Mouse (Mus musculus): ENCODE data around the gene Tnp2.
"Not testable (repeated sequence)": the region's sequence is repeated elsewhere in the genome, so short reads cannot be mapped to it uniquely, and the experiment has no call there.

The Tnp2 gene

DNA sequence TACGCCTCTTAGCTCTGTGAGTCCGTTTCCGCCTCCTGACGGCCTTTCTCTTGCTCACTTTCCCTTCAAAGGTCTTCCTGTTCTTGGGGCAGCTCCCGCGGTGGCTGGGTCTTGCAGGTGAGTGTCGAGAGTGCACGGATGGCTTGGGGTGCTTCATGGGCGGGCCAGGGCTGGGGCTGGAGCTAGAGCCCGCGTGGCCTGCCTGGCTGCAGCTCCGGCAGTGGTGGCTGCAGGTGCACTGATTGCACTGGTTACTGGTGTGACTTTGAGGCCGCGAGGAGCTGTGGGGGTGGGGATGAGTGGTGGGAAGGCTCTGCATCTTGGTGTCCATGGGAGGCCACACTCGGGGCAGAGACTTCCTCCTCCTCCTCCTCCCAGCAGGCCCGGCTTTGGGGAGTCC, at the start of gene Tnp2:
Gene Tnp2 (minus strand): TSS at position 390 of the 400 bp plus-strand sequence.
- no peak for DNase-seq (ENCODE audit: low spot score in 2 of 2)

DNA sequence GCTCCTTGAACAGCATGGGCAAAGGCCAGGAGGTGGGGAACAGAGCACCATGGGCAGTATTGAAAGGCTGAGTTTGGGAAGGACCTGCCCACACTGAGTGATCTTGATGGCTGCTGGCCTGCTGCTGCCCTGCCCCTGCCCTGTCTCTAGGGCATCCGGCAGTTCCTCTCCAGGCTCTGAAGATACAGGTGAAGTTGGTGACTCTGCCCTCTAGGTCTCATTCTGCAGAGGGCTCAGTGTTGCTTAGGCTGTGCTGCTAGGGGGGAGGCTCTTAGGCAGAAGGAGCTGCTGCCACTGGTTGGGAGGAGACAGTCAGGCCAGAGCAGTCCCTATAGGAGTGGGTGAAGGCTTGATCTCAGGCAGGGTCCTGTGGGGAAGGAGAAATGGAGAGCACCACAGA, 49.4 kb upstream of the Tnp2 start:
- DNase-seq (ENCODE audit: low spot score in 2 of 2), result no peak

DNA sequence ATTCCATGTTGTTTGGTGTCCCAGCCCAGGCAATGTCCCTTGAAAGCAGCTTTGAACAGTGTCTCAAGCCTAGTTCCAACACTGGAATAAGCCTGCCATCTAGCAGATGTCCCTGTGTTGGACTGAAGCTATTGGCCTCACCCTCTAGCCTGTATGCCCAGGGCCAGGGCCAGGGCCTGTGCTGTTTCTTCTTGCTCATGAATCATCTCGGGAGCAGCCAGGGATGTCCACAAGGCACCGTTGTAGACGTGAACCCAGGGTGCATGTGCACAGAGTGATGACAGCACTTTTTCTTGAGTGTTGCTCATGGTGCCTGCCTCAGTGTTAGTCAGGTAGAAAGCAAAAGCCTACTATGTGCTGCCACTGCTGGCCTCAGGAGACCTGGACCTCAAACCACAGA, 48.8 kb upstream of the Tnp2 start:
- no peak for DNase-seq (ENCODE audit: low spot score in 2 of 2)

DNA sequence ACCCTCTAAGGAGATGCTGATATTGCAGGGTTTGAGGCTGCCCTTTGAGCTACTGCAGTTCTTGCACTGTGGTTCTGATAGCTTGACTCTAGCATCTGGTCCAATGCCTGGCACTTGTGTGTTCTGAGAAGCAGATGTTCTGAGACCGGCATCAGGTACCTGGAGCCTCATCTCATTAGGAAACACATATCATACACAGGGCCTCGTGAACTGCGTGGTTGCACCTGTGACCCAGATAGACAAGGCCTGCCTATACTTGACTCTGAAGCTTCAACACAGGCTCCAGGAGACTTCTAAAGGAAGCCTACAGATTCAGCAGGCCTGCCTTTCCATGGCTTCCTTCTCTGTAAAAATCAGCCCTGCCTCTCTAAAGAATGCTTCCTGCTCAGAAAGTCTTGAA, 47.9 kb upstream of the Tnp2 start:
- DNase-seq (ENCODE audit: low spot score in 2 of 2), result no peak

DNA sequence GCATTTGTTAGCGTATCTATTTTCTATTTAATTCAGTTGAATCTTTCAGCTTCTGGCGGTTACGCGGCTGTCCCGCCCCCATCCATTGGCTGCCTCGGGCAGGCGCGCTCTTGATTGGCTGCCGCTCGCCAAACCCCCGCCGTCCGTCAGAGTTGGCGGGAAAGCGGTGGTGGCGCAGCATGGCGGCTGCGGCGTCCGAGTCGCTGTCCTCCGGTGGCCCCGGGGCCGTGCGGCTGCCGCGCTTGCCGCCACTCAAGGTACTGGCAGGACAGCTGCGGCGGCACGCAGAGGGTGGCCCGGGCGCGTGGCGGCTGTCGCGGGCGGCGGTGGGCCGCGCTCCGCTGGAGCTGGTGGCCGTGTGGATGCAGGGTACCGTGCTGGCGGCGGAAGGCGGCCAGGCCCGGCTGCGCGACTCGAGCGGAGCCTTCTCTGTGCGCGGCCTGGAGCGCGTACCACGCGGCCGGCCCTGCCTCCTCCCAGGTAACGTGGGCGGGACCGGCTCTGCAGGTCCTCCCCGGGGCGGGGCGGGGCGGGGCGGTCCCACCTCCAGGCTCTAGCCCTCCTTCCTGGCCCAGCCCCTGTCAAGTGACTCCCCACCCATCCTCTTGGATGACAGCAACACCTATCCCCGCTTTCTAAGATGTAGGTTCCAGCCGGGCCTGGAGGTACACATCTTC, 46.6 kb upstream of the Tnp2 start, which contains the start of gene Rmi2:
Gene Rmi2 (plus strand): TSS at position 149 of the 677 bp plus-strand sequence.
- DNase-seq (ENCODE audit: low spot score in 2 of 2), result peak; percentile 73 to 80

DNA sequence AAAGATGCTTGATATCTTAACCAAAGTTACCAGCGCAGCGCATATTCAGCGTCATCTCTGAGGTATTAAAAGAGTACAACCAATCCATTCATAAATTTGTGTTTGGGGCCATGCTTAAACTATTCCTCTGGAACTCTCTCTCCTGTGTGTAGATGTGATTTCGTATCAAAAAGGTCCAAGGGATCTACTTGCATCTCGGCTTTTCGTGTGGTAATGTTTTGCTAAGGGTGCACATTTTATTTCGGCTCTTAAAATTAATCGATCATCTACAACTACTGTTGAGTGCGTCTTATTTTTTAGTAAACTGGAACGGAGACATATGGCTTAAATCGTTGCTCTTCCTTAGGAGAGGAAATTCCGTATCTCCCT, 46.1 kb upstream of the Tnp2 start:
- no peak for DNase-seq (ENCODE audit: low spot score in 2 of 2)

DNA sequence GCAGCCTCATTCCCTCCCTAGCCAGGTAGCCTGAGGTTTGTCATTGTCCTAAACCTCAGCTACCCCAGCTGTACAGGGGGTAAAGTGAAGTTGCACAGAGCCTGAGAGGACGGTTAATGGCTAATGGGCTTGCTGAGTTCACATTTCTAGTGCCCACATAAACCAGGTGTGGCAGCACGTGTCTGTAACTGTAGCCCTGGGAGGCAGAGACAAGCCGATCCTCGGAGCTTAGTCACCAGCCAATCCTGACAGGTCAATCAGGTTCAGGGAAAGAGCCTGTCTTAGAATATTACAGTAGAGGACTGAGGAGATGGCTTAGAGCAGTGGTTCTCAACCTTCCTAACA, 40.0 kb upstream of the Tnp2 start:
- DNase-seq (ENCODE audit: low spot score in 2 of 2), result no peak

DNA sequence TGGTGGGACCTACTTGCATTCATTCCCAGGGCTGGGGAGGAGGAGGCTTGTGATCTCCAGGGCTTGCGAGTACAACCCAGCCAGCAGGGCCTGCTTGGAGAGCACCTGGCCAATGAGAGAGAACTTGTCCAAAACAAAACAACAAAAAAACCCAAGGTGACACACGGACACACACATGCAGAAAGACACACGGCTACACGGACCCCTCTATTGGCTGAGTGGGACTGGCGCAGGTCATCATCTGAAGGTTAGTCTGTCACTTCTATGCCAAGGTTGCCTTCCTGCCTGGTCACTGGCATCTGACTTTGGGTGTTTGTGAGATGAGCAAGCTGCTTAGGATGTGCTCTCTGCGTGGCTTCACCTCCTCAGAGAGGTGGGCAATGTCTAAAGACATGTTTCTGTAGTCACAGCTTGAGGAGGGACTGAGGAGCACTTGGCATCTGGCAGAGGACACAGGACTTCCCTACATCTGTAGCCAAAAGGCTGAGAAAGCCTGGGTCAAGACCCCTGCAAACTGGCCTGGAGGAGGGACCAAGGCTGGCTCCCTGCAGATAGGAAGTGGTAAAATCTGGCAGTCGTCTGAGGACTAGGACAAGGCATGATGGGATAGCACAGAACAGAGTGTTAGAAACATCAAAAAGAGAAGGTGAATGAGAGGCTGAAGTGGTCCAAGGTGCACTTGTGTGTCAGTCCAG, 39.5 kb upstream of the Tnp2 start:
- no peak for DNase-seq (ENCODE audit: low spot score in 2 of 2)

DNA sequence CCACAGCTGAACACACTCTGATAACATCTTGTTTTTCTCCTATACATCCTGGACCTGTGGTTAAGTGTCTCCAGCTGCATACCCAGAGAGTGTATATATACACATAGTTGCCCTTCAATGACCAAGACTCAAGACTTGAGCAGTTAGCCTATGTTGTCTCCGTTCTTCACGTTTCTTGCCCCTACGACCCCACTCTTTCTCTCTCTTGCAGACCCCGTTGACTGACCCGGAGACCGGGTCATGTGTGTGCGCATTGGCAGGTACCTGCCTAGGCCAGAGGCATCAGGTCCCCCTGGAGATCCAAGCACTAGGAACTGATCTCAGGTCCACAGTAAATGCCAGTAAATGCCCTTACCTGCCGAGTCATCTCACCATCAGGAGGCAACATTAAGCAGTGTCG, 38.8 kb upstream of the Tnp2 start:
- DNase-seq (ENCODE audit: low spot score in 2 of 2), result no peak

DNA sequence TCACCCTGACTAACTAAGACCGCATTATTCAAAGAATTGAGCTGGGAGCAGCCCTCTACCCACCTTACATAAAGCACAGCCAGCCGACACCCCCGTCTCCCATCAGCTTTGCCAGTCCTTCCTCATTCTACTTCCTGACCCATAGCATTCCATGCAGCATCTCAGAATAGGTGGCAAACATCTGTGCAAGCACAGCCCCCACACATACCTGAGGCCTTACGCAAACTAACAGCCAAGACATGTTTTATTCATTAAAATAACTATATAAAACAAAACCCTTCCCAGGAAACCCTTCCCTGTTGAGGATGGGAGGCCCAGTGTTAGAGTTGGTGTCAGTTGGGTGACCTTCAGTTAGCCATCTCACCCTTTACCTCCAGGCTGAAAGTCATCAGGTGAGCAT, 37.4 kb upstream of the Tnp2 start:
- no peak for DNase-seq (ENCODE audit: low spot score in 2 of 2)

DNA sequence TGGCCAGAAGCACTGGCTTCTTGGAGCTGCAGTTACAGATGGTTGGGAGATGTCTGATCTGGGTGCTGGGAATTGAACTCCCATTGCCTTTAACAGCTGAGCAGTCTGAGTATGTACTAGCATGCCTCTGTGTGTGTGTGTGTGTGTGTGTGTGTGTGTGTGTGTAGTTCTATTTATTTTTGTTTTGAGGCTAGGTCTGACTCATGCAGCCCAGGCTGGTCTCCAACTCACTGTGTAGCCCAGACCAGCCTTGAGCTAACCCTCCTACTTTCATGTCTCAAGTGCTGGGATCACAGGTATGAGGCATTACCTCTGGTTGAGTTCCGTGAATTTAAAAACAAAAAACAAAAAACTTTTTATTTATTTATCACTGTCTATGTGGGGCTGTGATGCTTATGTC, 36.1 kb upstream of the Tnp2 start:
- no peak for DNase-seq (ENCODE audit: low spot score in 2 of 2)

DNA sequence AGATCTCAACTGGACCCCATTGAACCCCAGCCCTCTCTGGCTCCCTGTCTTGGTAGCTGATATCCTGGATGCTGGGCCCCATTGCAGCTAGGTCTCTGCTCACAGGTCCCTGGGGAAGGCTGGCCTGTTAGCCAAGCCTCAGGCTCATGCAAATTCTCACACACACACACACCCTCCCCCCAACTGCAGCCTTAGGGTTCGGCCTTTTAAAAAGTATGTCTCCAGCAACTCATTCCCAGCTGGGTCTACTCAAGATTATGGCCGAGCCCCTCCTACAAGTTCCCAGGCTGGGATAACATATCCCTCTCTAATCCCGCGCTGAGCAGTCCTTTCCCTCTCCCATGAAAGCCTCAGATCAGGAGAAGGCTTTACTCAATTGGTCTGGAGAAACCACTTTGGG, 32.9 kb upstream of the Tnp2 start:
- DNase-seq (ENCODE audit: low spot score in 2 of 2), result no peak

DNA sequence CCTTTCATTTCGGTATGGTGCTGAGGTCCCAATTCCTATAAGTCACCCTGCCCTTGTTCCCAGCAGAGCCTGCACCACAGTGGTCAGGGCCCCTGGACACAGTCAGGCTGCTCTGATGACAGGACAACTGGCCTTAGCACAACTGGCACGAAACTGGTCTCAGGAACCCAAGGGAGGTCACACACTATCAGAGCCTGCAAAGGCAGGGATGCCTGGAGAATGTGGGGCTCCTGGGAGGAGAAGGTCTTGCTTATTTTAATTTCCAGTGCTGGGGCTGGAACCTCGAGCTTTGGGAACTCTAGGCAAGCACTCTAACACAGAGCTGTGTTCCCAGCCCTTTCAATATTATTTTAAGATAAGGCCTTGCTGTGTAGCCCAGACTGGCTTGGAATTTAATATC, 31.5 kb upstream of the Tnp2 start:
- no peak for DNase-seq (ENCODE audit: low spot score in 2 of 2)

DNA sequence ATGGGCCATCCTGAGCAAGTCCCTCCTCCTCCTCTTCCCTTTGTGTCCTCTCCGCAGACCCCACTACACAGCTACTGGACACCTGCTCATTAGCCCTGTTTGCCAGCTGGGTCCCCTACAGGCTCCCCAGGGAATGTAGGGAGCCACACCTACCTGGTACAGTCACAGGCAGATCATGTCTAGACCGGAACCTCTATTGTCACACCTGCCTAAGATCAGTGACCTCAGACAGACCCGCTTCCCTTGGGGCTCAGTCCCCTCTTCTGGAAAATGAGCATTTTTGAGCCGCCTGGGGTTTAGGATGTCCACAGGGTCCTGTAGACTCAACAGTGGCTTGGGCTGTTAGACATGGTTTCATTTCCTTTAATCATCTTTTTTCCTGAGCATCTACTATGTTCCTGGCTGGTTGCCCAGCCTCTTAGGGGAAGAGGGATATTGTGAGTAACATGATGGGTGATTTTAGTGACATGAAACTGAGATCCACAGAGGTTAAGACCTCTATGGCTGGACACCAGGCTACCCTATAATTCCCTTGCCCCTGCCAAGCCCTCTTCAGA, 30.2 kb upstream of the Tnp2 start:
- DNase-seq (ENCODE audit: low spot score in 2 of 2), result no peak

DNA sequence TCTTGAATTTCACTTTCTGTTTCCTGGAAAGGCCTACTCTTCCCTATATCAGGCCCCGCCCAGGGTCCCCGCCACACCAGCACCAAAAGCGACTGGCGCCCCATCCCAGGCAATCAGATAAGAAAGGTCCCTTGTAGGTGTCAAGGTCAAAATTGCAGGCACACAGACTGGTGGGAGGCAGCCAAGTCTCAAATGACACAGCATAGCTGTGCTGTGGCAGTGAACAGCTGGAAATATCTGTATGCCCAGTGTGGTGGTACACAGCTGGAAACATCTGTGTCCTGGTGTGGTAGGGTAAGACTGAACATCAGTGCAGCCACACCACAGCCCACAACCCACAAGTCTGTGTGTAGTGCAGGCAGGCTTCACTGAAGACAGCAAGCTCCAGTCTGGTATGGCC, 26.4 kb upstream of the Tnp2 start:
- no peak for DNase-seq (ENCODE audit: low spot score in 2 of 2)

DNA sequence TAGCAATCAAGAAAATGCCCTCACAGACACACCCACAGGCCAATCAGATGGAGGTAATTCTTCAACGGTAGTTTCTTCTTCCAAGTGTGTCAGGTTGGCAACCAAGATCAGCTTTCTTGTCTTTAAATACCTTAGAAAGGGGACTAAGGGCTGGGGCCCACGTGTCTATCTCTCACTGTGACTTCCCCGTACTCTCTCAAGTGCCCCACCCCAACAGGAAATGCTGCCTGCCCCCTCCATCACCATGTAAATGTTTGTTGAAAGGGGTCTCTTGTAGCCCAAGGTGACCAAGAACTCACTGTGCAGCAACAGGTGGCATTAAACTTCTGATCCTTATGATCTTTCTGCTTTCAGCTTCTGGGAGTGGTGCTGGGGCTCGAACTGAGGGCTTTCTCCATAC, 25.3 kb upstream of the Tnp2 start:
- no peak for DNase-seq (ENCODE audit: low spot score in 2 of 2)

DNA sequence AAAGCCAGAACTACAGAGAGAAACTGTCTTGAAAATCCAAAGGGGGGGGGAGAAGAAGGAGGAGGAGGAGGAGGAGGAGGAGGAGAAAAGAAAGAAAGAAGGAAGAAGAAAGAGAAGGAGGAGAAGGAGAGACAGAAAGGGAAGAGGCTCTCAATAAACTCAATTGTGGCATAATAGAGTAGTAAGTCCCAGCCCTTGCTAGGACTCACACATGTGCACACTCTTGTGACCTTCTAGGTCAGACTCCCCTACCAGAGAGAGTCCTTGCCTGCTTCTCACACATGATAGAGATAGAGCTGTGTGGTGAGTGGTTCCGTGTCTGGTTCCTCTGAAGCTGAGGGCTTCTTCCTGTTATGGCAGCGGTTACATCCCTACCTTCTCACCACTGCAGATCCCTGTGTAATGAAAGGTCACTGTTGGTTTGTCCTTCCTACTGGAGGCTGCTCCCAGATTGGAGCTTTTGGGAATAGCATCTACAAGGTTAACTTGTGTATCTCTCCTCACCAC, 24.5 kb upstream of the Tnp2 start, which contains the start of gene Gm11172:
Gene Gm11172 (plus strand): TSS at position 51 of the 507 bp plus-strand sequence.
- no peak for DNase-seq (ENCODE audit: low spot score in 2 of 2)

DNA sequence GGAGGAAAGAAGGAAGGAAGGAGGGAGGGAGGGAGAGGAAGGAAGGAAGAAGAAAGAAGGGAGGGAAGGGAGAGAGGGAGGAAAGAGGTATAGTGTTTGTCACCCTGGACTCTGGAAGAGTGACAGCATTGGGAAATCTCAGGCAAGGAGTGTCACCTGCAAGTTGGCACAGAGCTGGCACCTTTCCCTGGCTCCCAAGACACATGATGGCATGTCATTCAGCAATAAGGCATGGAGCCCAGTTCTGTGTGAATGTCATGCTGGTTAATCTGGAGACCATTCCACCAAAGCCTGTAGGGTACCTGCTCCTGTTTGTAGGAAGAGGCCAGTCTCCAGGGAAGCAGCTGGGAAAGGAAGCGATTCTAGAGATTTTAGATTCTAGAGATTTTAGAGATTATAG, 21.9 kb upstream of the Tnp2 start:
- DNase-seq (ENCODE audit: low spot score in 2 of 2), result no peak

DNA sequence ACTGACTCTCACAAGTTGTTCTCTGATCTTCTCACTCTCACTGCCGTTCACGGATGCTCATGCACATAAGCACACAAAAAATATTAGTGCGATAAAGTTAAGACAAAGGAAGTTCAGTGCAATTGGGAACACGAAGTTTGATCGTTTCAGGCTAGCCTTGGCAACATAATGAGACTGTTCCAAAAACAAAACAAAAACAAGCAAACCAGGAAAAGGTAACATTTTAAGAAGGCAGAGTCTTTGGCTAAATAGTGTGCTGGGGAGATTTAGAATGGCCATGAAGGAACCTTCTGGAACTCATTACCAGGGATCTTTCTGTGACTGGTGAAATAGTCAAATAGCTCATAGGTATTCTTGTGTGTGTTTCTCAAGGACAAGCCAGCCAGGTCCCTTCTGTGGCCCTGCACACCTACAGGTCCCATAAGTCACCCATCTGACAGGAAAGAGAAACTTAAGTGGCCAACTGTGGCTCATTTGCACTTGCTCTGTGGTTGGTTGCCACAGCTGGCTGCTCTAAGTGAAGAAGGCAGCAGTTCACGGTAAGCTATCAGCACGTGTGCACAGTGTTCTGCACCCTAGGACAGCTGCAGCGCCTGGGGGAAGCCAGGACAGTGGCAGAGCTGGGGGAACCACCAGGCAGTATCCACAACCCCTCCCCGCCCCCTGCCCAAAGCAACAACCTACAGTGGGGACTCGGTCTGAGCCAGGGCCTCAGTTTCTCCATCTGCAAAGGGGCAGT, 17.5 kb upstream of the Tnp2 start, which contains the start of gene Prm1:
Gene Prm1 (minus strand): TSS at position 51 of the 739 bp plus-strand sequence.
- peak in 1 of 2 experiments; percentile 21 for DNase-seq (ENCODE audit: low spot score in 2 of 2)

DNA sequence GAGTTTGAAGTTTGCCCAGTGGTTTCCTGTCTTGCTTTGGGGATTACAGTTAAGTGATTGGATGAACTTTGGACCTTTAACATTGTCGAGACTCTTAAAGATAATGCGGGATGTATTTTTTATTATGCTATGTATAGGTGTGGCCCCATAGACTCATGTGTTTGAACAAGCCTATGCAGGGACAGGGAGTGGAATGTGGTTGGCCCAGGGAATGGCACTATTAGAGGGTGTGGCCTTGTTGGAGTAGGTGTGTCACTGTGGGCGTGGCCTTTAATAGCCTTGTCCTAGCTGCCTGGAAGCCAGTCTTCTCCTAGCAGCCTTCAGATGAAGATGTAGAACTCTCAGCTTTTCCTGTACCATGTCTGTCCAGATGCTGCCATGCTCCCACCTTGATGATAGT, 14.0 kb upstream of the Tnp2 start:
- not testable (repeated sequence) for DNase-seq (ENCODE audit: low spot score in 2 of 2)

DNA sequence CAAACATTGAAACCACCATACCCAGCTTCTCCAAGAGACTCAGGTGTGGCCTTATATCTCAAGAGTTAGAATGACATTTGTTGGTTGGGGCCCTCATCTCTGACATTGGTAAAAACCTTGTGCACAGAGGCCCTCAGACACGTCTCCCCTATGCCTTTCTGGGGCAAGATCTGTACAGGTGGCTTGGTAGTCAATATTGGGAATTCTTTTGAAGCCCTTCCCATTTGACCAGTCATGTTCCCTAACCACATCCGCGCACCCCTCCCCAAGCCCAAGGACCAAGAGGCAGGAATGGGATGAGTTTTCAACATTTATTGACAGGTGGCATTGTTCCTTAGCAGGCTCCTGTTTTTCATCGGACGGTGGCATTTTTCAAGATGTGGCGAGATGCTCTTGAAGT, 7.6 kb upstream of the Tnp2 start, which contains the start of gene Prm2:
Gene Prm2 (minus strand): TSS at position 101 of the 400 bp plus-strand sequence.
- no peak for DNase-seq (ENCODE audit: low spot score in 2 of 2)

DNA sequence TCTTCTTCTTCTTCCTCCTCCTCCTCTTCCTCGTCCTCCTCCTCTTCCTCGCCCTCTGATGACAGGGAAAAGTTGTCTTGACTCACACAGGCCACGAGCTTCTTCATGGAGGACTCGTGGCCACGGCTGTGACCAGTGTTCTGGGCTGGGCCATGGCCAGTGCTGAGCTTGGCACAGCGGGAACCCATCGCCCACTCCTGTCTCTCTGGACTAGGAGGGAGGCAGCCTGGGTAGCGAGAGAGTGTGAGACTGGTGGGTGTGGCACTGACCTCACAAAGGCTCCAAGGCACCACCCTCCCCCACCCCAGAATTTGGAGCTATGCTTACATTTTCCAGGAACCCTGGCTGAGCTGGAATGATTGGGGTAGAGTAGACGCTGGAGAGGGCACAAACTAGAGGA, 2.2 kb upstream of the Tnp2 start, which contains the start of gene Prm3:
Gene Prm3 (minus strand): TSS at position 213 of the 400 bp plus-strand sequence.
- DNase-seq (ENCODE audit: low spot score in 2 of 2), result no peak
